Mouse (Mus musculus): ENCODE results near the gene Ttc9b. TPM values are rescaled to one million over a fixed set of nuclear protein-coding genes. Genes with fewer than 3 reads are reported as not detected.
A peak's percentile ranks its signal among the peaks of the same experiment; 100 is the strongest.

The Ttc9b gene
- polyA plus RNA-seq, 1 experiment: not detected

- Histone ChIP-seq H3K4me3 (ENCODE audit: low read depth, low read length) (peak within 1 kb of the TSS; percentile 87), H3K9me3 (replicated peaks; ENCODE audit: control insufficient read depth, insufficient read depth, low read length, poor library complexity, severe bottlenecking) (no peaks in the 10 kb centered on the region), H3K4me1 (ENCODE audit: control insufficient read depth, insufficient read depth, low read length) (no peaks in the 10 kb centered on the region), H3K27me3 (ENCODE audit: control insufficient read depth, insufficient read depth, low read length, poor library complexity, severe bottlenecking) (no peaks in the 10 kb centered on the region), H3K9ac (ENCODE audit: low read depth, poor library complexity, severe bottlenecking) (peak within 1 kb of the TSS; percentile 91), H3K36me3 (ENCODE audit: control insufficient read depth, insufficient read depth, low read length, poor library complexity, severe bottlenecking) (no peaks in the 10 kb centered on the region), H3K27ac (ENCODE audit: insufficient read depth, low read length) (peak within 1 kb of the TSS; percentile 72)
- TF ChIP-seq POLR2A (IDR thresholded peaks at IDR 0.05; ENCODE audit: insufficient read depth, low read length): peak; percentile 68
- TF ChIP-seq CTCF (IDR thresholded peaks at IDR 0.05; ENCODE audit: low read depth, low read length): no peak
- TF ChIP-seq EP300 (IDR thresholded peaks at IDR 0.05; ENCODE audit: insufficient read depth, low read depth, low read length): no peak
Observed at GRCm38 (mm10) chr7:27674522-27675221, 21.0 kb downstream of the Ttc9b start, which contains the start of gene Map3k10. TSS of gene Map3k10 (minus strand) at chr7:27674598.

- Histone ChIP-seq H3K9me3 (replicated peaks; ENCODE audit: control insufficient read depth, insufficient read depth, low read length, poor library complexity, severe bottlenecking) (no peaks in the 10 kb centered on the region), H3K36me3 (ENCODE audit: control insufficient read depth, insufficient read depth, low read length, poor library complexity, severe bottlenecking) (no peaks in the 10 kb centered on the region), H3K27me3 (ENCODE audit: control insufficient read depth, insufficient read depth, low read length, poor library complexity, severe bottlenecking) (no peaks in the 10 kb centered on the region), H3K27ac (ENCODE audit: insufficient read depth, low read length) (no peak overlapping the region), H3K4me3 (ENCODE audit: low read depth, low read length) (peak overlapping the region; percentile 87), H3K4me1 (ENCODE audit: control insufficient read depth, insufficient read depth, low read length) (no peaks in the 10 kb centered on the region), H3K9ac (ENCODE audit: low read depth, poor library complexity, severe bottlenecking) (peak overlapping the region; percentile 91)
- TF ChIP-seq CTCF (IDR thresholded peaks at IDR 0.05; ENCODE audit: low read depth, low read length): no peak
Observed at GRCm38 (mm10) chr7:27675222-27675612, 21.5 kb downstream of the Ttc9b start.

GRCm38 (mm10) chr7:27683218-27683617, 29.5 kb downstream of the Ttc9b start:
- no peaks in the 10 kb centered on the region for H3K4me1 ChIP-seq (ENCODE audit: control insufficient read depth, insufficient read depth, low read length)
- TF ChIP-seq EP300 (IDR thresholded peaks at IDR 0.05; ENCODE audit: insufficient read depth, low read depth, low read length) (no peak), POLR2A (IDR thresholded peaks at IDR 0.05; ENCODE audit: insufficient read depth, low read length) (no peak), CTCF (IDR thresholded peaks at IDR 0.05; ENCODE audit: low read depth, low read length) (no peak)
- H3K36me3 ChIP-seq (ENCODE audit: control insufficient read depth, insufficient read depth, low read length, poor library complexity, severe bottlenecking): no peaks in the 10 kb centered on the region
- H3K27me3 ChIP-seq (ENCODE audit: control insufficient read depth, insufficient read depth, low read length, poor library complexity, severe bottlenecking): no peaks in the 10 kb centered on the region
- H3K27ac ChIP-seq (ENCODE audit: insufficient read depth, low read length): no peak overlapping the region
- no peaks in the 10 kb centered on the region for H3K9me3 ChIP-seq (replicated peaks; ENCODE audit: control insufficient read depth, insufficient read depth, low read length, poor library complexity, severe bottlenecking)
- H3K9ac ChIP-seq (ENCODE audit: low read depth, poor library complexity, severe bottlenecking): no peak overlapping the region
- no peak overlapping the region for H3K4me3 ChIP-seq (ENCODE audit: low read depth, low read length)

GRCm38 (mm10) chr7:27685220-27685619, 31.5 kb downstream of the Ttc9b start:
- H3K27ac ChIP-seq (ENCODE audit: insufficient read depth, low read length): no peak overlapping the region
- no peaks in the 10 kb centered on the region for H3K36me3 ChIP-seq (ENCODE audit: control insufficient read depth, insufficient read depth, low read length, poor library complexity, severe bottlenecking)
- TF ChIP-seq EP300 (IDR thresholded peaks at IDR 0.05; ENCODE audit: insufficient read depth, low read depth, low read length): no peak
- no peak for TF ChIP-seq POLR2A (IDR thresholded peaks at IDR 0.05; ENCODE audit: insufficient read depth, low read length)
- no peak for TF ChIP-seq CTCF (IDR thresholded peaks at IDR 0.05; ENCODE audit: low read depth, low read length)
- no peaks in the 10 kb centered on the region for H3K9me3 ChIP-seq (replicated peaks; ENCODE audit: control insufficient read depth, insufficient read depth, low read length, poor library complexity, severe bottlenecking)
- no peak overlapping the region for H3K4me3 ChIP-seq (ENCODE audit: low read depth, low read length)
- no peaks in the 10 kb centered on the region for H3K27me3 ChIP-seq (ENCODE audit: control insufficient read depth, insufficient read depth, low read length, poor library complexity, severe bottlenecking)
- no peak overlapping the region for H3K9ac ChIP-seq (ENCODE audit: low read depth, poor library complexity, severe bottlenecking)
- no peaks in the 10 kb centered on the region for H3K4me1 ChIP-seq (ENCODE audit: control insufficient read depth, insufficient read depth, low read length)

- no peak overlapping the region for H3K27ac ChIP-seq (ENCODE audit: insufficient read depth, low read length)
- H3K9me3 ChIP-seq (replicated peaks; ENCODE audit: control insufficient read depth, insufficient read depth, low read length, poor library complexity, severe bottlenecking): no peaks in the 10 kb centered on the region
Observed at GRCm38 (mm10) chr7:27685681-27686080, 32.0 kb downstream of the Ttc9b start.

GRCm38 (mm10) chr7:27687043-27687442, 33.3 kb downstream of the Ttc9b start:
- Histone ChIP-seq H3K27me3 (ENCODE audit: control insufficient read depth, insufficient read depth, low read length, poor library complexity, severe bottlenecking) (no peaks in the 10 kb centered on the region), H3K36me3 (ENCODE audit: control insufficient read depth, insufficient read depth, low read length, poor library complexity, severe bottlenecking) (no peaks in the 10 kb centered on the region), H3K9me3 (replicated peaks; ENCODE audit: control insufficient read depth, insufficient read depth, low read length, poor library complexity, severe bottlenecking) (no peaks in the 10 kb centered on the region), H3K4me3 (ENCODE audit: low read depth, low read length) (no peak overlapping the region), H3K9ac (ENCODE audit: low read depth, poor library complexity, severe bottlenecking) (no peak overlapping the region), H3K4me1 (ENCODE audit: control insufficient read depth, insufficient read depth, low read length) (no peaks in the 10 kb centered on the region), H3K27ac (ENCODE audit: insufficient read depth, low read length) (no peak overlapping the region)
- no peak for TF ChIP-seq CTCF (IDR thresholded peaks at IDR 0.05; ENCODE audit: low read depth, low read length)
- TF ChIP-seq POLR2A (IDR thresholded peaks at IDR 0.05; ENCODE audit: insufficient read depth, low read length): no peak
- no peak for TF ChIP-seq EP300 (IDR thresholded peaks at IDR 0.05; ENCODE audit: insufficient read depth, low read depth, low read length)

More at GRCm38 (mm10) chr7:27685681-27686080, 32.0 kb downstream of the Ttc9b start:
- Histone ChIP-seq H3K4me1 (ENCODE audit: control insufficient read depth, insufficient read depth, low read length) (no peaks in the 10 kb centered on the region), H3K27me3 (ENCODE audit: control insufficient read depth, insufficient read depth, low read length, poor library complexity, severe bottlenecking) (no peaks in the 10 kb centered on the region), H3K36me3 (ENCODE audit: control insufficient read depth, insufficient read depth, low read length, poor library complexity, severe bottlenecking) (no peaks in the 10 kb centered on the region), H3K9ac (ENCODE audit: low read depth, poor library complexity, severe bottlenecking) (no peak overlapping the region), H3K4me3 (ENCODE audit: low read depth, low read length) (no peak overlapping the region)
- no peak for TF ChIP-seq EP300 (IDR thresholded peaks at IDR 0.05; ENCODE audit: insufficient read depth, low read depth, low read length)
- no peak for TF ChIP-seq CTCF (IDR thresholded peaks at IDR 0.05; ENCODE audit: low read depth, low read length)
- no peak for TF ChIP-seq POLR2A (IDR thresholded peaks at IDR 0.05; ENCODE audit: insufficient read depth, low read length)
